Mouse (Mus musculus): ENCODE results near the gene Tet3.

DNA sequence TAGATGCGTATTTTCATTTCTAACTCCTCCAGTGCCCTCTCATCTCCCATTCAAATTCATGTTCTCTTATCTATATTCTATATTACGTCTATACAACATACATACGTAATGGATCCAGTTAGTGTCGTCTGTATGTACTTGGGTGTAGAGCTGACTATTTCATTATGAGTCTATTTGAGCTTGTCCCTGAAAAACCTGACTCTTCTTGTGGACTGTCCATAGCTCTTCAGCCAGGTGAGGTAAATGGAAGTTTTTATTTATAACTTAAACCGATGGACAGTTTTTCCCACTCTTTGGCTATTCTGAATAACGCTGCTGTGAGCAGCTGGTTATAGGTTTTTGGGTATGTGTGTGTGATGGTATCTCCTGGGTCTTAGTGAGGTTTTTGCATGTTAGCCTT is 132.1 kb downstream of the Tet3 start:
- TF ChIP-seq CTCF (IDR thresholded peaks at IDR 0.05; ENCODE audit: borderline replicate concordance, extremely low read depth, insufficient read depth, insufficient read length) (no peak), POLR2A (IDR thresholded peaks at IDR 0.05; ENCODE audit: borderline replicate concordance, extremely low read depth, insufficient read depth, insufficient read length, poor library complexity, severe bottlenecking) (no peak)
